Mouse (Mus musculus) hindbrain, postnatal 0 days (tissue): ENCODE data around the gene Fmo6. TPM values are rescaled to one million over a fixed set of nuclear protein-coding genes. Genes with fewer than 3 reads are reported as not detected.

Source experiments
- ATAC-seq: fragments of 200-750 bp; cut with Nextera tagmentation; 2 replicates; pipeline ENCODE4 v1.8.0; 2017; ENCODE audit warnings: mild to moderate bottlenecking, moderate TSS enrichment, moderate library complexity
- DNase-seq: peaks from one replicate; pipeline ENCODE4 v3.0.0-alpha.2; 2015; ENCODE audit warnings: low spot score
- H3K27ac ChIP-seq: fragments of 300-500 bp; sonication (generic); 2 replicates; pipeline ENCODE4 v1.5.1; 2014; ENCODE audit warnings: mild to moderate bottlenecking
- H3K27me3 ChIP-seq: fragments of 300-500 bp; sonication (generic); 2 replicates; pipeline ENCODE4 v1.6.1; 2014; ENCODE audit warnings: low read length, mixed read lengths; ENCODE audit not compliant: insufficient read depth
- H3K36me3 ChIP-seq: fragments of 300-500 bp; sonication (generic); 2 replicates; pipeline ENCODE4 v1.6.1; 2014; ENCODE audit warnings: low read length, mixed read lengths; ENCODE audit not compliant: insufficient read depth
- H3K4me1 ChIP-seq: fragments of 300-500 bp; sonication (generic); 2 replicates; pipeline ENCODE4 v1.6.1; 2014; ENCODE audit warnings: antibody characterized with exemption, low read length, mixed read lengths; ENCODE audit not compliant: insufficient read depth
- H3K4me2 ChIP-seq: fragments of 300-500 bp; sonication (generic); 2 replicates; pipeline ENCODE4 v1.6.1; 2014; ENCODE audit warnings: low read depth, mild to moderate bottlenecking, low read length, moderate library complexity, mixed read lengths
- H3K4me3 ChIP-seq: fragments of 300-500 bp; sonication (generic); 2 replicates; pipeline ENCODE4 v1.5.1; 2014; ENCODE audit warnings: low read length
- H3K9ac ChIP-seq: fragments of 300-500 bp; sonication (generic); replicated peaks from 2 replicates; pipeline ENCODE4 v1.6.1; 2014; ENCODE audit warnings: mild to moderate bottlenecking, low read length, moderate library complexity, mixed read lengths
- H3K9me3 ChIP-seq: fragments of 300-500 bp; sonication (generic); 2 replicates; pipeline ENCODE4 v1.6.1; 2016; ENCODE audit warnings: low read length, mixed read lengths
- CTCF ChIP-seq: IDR thresholded peaks from 2 replicates; pipeline ENCODE4 v1.5.1; 2016; ENCODE audit warnings: antibody characterized with exemption, control low read depth, low read depth
- WGBS: fragments of 180-500 bp; shearing (Covaris S2); extraction: QIAGEN DNeasy Blood & Tissue Kit; methylation state at CpG from one replicate; pipeline ENCODE4 v1.1.7; 2014; 5-methylcytosine and 5-hydroxymethylcytosine counted together
- polyA plus RNA-seq: library from polyadenylated mRNA; unstranded; fragments of >200 nt; fragmentation: Nextera tagmentation; extraction: Ambion mirVana; gene quantifications from 2 replicates; pipeline ENCODE4 v1.2.1, GENCODE M21; 2015
- total RNA-seq: library from RNA; depleted of rRNA; stranded (reverse); fragments of >200 nt; gene quantifications from 2 replicates; pipeline ENCODE4 v1.2.3, GENCODE M21; 2014; rRNA removed

The Fmo6 gene
- total and polyA plus RNA-seq, 2 experiments from 2014 or later, result not detected

DNA sequence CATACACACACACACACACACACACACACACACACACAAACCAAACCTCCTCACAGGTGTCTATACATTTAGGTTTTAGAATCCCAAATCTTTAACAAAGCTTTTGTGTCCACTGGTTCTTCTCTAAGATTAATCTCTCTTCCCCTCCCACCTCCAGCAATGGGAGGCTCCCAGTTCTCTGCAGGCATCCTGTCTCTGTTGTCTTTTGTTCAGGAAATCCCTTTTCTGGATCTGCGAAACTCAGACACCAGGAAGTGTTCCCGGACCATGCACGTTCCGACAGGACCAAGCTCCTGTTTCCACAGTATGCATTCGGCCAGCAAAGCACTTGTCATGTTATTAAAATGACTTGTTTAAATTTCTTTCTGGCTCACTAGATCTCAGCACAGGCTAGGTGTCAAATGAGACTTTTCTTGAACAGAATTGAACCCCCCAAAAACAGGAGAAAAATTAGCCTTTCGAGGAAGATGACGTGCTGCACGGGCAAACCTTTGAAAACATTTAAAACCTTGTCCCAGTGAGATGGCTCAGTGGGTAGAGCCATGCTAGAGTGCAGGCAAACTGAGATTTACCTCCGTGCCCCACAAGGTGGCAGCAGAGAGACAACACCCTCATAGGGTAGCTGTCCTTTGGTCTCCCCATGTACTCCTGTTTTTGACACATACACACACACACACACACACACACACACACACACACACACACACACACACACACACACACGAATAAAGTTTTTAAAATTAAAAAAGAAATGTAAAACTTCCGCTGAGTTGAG is 57.5 kb downstream of the Fmo6 start:
- H3K4me2 ChIP-seq, result no peak overlapping the region
- DNase-seq, result peak; percentile 21
- H3K4me1 ChIP-seq, result no peaks in the 10 kb centered on the region
- no peaks in the 10 kb centered on the region for H3K27me3 ChIP-seq
- no peaks in the 10 kb centered on the region for H3K9me3 ChIP-seq
- H3K36me3 ChIP-seq, result no peaks in the 10 kb centered on the region
- H3K27ac ChIP-seq, result no peak overlapping the region
- peak; percentile 60 for TF ChIP-seq CTCF
- ATAC-seq, result no peak
- H3K9ac ChIP-seq, result no peak overlapping the region
- WGBS, result 62% methylated on average over 11 of the region's 11 CpGs
- H3K4me3 ChIP-seq, result no peak overlapping the region

- Histone ChIP-seq H3K9me3 (no peaks in the 10 kb centered on the region), H3K4me2 (no peak overlapping the region), H3K27me3 (no peaks in the 10 kb centered on the region), H3K36me3 (no peaks in the 10 kb centered on the region), H3K27ac (no peak overlapping the region), H3K4me1 (no peaks in the 10 kb centered on the region), H3K9ac (no peak overlapping the region), H3K4me3 (no peak overlapping the region)
- DNase-seq (no peak), ATAC-seq (no peak)
- no peak for TF ChIP-seq CTCF
- WGBS, result 85% methylated on average over 3 of the region's 3 CpGs
Measured at GRCm38 (mm10) chr1:162875091-162875490, 62.2 kb downstream of the Fmo6 start.

GRCm38 (mm10) chr1:162871701-162872311 is 65.5 kb downstream of the Fmo6 start:
- no peak overlapping the region for H3K27ac ChIP-seq
- no peak for TF ChIP-seq CTCF
- 55% methylated on average over 9 of the region's 9 CpGs for WGBS
- no peak overlapping the region for H3K4me2 ChIP-seq
- H3K27me3 ChIP-seq, result no peaks in the 10 kb centered on the region
- no peak overlapping the region for H3K4me3 ChIP-seq
- H3K4me1 ChIP-seq, result no peaks in the 10 kb centered on the region
- H3K36me3 ChIP-seq, result no peaks in the 10 kb centered on the region
- no peak for DNase-seq
- no peak overlapping the region for H3K9ac ChIP-seq
- H3K9me3 ChIP-seq, result no peaks in the 10 kb centered on the region
- no peak for ATAC-seq

DNA sequence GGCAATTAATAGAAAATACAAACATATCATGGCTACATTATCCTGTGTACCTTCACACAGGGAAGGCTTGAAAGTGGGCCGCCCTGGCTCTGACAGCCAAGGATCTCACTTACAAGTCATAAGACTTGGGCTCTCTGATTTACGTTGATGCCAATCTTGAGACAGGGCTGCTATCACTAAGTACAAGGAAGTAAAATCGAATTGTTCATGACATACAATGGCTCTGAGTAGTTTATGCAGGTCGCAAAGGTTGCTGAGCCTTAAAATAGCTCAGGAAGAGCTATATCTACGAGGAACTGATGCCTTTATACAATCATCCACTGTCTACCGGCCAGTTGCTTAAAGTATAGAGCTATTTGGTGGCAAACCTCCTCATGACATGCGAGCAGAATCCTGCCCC is 66.3 kb downstream of the Fmo6 start:
- Histone ChIP-seq H3K4me3 (no peak overlapping the region), H3K4me1 (no peaks in the 10 kb centered on the region), H3K27me3 (no peaks in the 10 kb centered on the region), H3K27ac (no peak overlapping the region), H3K36me3 (no peaks in the 10 kb centered on the region), H3K4me2 (no peak overlapping the region), H3K9ac (no peak overlapping the region), H3K9me3 (no peaks in the 10 kb centered on the region)
- no peak for TF ChIP-seq CTCF
- WGBS, result 86% methylated on average over 7 of the region's 7 CpGs
- DNase-seq, result no peak
- ATAC-seq, result no peak

- WGBS, result 76% methylated on average over 4 of the region's 4 CpGs
- no peak for TF ChIP-seq CTCF
- DNase-seq (no peak), ATAC-seq (no peak)
- Histone ChIP-seq H3K9ac (no peak overlapping the region), H3K4me1 (no peaks in the 10 kb centered on the region), H3K4me3 (no peak overlapping the region), H3K36me3 (no peaks in the 10 kb centered on the region), H3K9me3 (no peaks in the 10 kb centered on the region), H3K27me3 (no peaks in the 10 kb centered on the region), H3K4me2 (no peak overlapping the region), H3K27ac (no peak overlapping the region)
Measured at GRCm38 (mm10) chr1:162867396-162867795, 69.9 kb downstream of the Fmo6 start.

Other genes with a start within 250 kb of the Fmo6 start
- gene Prrc2c, start 197.0 kb downstream of the Fmo6 start, total RNA-seq, result 58.9 and 68.6 TPM in 2 replicates
- 133 and 148 TPM in 2 replicates for gene Prrc2c, start 197.0 kb downstream of the Fmo6 start, polyA plus RNA-seq
- gene Fmo4, start 123.5 kb downstream of the Fmo6 start, total RNA-seq, result 0.52 and 0.90 TPM in 2 replicates
- 0.96 and 1.1 TPM in 2 replicates for gene Fmo4, start 123.5 kb downstream of the Fmo6 start, polyA plus RNA-seq
- 45.3 and 48.8 TPM in 2 replicates for gene Fmo1, start 70.9 kb downstream of the Fmo6 start, total RNA-seq
- gene Fmo1, start 70.9 kb downstream of the Fmo6 start, polyA plus RNA-seq, result 33.2 and 36.8 TPM in 2 replicates
- 0.14 and 1.1 TPM in 2 replicates for gene Fmo2, start 38.8 kb downstream of the Fmo6 start, total RNA-seq
- 0.44 and 0.68 TPM in 2 replicates for gene Fmo2, start 38.8 kb downstream of the Fmo6 start, polyA plus RNA-seq
- gene Fmo3, start 47.0 kb upstream of the Fmo6 start, total RNA-seq, result not detected in 2 replicates
- gene Fmo3, start 47.0 kb upstream of the Fmo6 start, polyA plus RNA-seq, result not detected in 2 replicates
- gene Mroh9, start 148.2 kb upstream of the Fmo6 start, total RNA-seq, result not detected in 2 replicates
- gene Mroh9, start 148.2 kb upstream of the Fmo6 start, polyA plus RNA-seq, result not detected in 2 replicates